Mouse (Mus musculus): ENCODE results near the gene Fbxl17.

DNA sequence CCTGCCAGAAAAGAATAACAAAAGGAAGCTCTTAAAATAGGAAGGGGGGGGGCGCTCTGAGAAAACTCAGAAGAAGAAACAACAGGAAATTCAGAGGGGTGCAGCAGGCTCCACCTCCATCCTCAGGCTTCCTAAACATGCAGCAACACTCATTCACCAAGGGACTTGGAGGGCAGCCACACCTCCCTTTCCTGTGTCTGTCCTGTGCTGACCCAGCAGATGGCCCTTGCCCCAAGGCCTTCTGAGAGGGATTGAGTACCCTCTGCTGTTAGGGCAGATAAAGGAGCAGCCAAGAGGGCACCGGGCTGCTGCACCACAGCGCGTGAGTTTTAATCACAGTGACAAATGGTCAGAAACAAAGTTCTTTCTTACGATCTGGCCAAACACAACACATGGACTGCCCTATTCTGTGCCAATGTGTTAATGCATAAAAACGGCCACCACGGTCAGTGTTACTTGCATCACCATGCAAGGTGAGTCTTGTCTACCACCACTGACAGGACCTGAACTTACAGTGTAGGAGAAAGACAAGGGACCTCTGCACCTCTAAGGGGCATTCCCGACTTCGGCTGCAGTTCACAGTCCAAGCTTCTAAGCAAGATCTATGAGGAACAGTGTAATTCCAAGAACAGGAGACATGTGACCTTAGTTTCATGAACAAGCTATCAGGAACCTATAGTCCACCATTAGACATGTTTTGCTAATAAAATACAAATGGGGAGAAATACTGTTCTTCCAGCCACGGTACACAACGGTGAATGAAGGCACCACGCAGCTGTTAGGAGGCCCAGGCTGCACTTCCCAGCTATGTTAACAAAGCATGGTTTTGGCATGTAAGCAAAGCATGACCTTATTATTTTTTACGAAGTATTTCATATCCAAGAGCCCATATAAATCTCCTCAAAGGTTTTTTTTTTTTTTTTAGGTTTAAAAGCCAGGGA, 96.8 kb downstream of the Fbxl17 start:
- TF ChIP-seq CTCF (IDR thresholded peaks at IDR 0.05; ENCODE audit: low read depth, low read length) = no peak
- TF ChIP-seq TAL1 (conservative IDR thresholded peaks at IDR 0.05; ENCODE audit: low read depth, low read length) = no peak
- TF ChIP-seq GATA1 (IDR thresholded peaks at IDR 0.05; ENCODE audit: borderline replicate concordance, low read length) = no peak
